Mouse (Mus musculus) liver, adult 2 months (tissue): ENCODE data around the gene Doc2a.

Source experiments
- CTCF ChIP-seq: fragments of 200-500 bp; IDR thresholded peaks from 2 replicates; pipeline ENCODE4 v1.5.1; 2011; ENCODE audit warnings: low read depth, low read length, control low read depth
- POLR2A ChIP-seq: fragments of 200-500 bp; IDR thresholded peaks from 2 replicates; pipeline ENCODE4 v1.6.1; 2011; ENCODE audit warnings: low read length, control low read depth; ENCODE audit not compliant: insufficient read depth; ENCODE audit errors: extremely low read depth

DNA sequence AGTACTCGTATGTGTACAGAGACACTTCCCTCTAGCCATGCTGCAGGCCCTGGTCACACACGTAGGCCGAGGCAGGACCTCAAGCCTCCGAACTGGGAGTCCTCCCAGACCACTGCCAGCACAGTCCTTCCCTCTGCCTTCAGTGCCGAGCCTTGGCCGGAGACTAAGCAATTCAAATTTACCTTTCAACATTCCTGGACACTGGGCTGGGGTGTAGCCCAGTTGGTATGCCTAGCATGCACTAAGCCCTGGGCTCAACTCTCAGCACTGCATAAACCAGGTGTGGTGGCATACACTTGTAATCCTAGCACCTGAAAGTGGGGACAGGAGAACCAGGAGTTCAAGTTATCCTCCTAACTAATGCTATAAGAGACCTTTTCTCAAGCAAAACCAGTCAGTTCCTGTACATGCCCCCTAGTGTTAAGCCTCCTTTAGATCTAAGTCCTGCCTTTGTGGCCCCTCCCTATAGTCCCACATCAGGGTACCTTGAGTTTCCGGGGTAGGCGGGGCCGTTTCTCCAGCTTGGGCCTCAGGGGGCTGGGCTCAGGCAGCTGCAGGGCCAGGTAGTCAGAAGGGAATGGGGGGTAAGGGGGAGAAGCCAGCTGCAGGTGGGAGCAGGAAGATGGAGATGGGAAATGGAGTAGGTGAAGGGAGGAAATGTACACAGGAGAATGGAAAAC, 9.7 kb downstream of the Doc2a start:
- TF ChIP-seq POLR2A, result no peak
- TF ChIP-seq CTCF, result no peak
